Mouse (Mus musculus) right cerebral cortex, adult 2 months (tissue): ENCODE data around the gene Slc25a3.

Experiments
- DNase-seq, 2 experiments: peaks; one replicate each; pipeline ENCODE4 v3.0.0; 2021 to 2022; ENCODE audit warnings: low spot score in 2 of 2

Gene Slc25a3

DNA sequence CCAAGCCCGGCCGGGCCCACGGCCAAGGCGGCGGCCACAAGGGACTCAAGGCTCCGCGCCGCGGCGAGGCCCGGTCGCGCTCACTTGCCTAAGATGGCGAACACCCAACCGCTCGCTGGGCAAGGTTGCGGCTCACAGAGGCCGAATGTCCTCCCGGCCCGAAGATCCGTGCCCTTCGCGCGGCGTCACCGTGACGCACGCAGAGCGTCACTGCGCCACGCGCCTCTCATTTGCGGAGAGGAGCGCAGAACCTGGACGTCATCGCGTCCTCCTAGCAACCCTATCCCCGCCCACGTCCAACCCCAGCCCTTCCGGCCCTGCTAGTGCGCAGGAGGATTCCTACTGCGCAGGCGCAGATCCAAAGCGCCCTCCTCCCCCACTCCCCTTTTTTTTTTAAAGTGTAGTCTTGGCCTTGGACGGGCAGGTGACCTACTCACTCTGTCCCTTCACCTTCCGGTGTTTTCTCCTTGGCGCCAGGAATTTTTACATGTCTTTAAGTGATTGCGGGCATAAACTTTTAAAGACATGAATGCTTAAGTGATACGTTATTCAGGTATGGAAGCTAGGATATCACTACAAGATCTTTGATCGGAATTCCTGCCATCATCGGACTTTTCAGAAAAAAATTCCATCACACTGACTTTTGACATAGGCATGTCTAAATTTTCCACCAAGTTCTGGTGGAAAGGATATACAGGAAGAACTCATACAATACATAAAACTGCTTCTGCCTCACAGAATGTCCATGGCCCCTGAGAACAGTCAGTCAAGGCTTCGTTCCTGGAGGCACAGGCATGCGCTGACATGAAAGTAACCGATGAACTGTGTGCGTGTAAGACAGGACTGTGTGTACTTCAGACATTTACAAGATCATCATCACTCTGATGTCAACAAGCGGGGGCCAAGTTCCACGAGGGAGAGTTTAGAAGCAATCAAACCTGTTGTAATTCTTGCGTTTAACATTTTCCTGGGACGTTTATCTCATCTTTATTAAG lies at the start of gene Slc25a3:
Gene Slc25a3, minus strand, starts transcription at position 232 of the 995 bp plus-strand sequence.
- DNase-seq, result peak; percentile 97

DNA sequence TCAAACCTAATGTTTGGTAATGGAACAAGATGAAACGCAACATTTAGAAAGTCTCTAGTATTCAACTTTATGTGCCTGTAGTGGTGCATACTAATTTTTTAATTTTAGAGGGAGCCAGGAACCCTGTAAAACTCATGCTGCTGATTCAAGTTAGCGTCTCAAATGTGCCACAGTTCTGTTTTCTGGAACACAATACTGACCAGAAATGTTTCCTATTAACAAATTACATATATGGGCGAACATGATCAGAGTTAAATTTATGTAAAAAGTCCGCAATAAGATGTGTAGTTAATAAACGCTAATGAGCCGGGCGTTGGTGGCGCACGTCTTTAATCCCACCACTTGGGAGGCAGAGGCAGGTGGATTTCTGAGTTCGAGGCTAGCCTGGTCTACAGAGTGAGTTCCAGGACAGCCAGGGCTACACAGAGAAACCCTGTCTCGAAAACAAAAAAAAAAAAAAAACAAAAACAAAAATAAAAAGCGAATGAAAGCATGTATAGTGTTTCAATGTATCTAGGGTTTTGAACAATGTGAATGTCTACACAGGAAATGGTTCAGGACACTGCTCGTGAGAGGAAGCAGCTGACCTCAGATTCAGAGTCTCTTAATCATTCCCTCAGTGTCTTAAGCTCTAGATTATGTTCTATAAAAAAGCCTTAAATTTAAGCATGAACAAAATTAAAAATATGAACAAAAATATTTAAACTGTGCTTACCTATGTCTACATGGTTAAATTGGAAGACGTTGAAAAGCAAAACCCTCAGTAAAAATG lies 48.7 kb upstream of the Slc25a3 start:
- DNase-seq, result no peak

- peak; percentile 88 to 95 for DNase-seq
These were observed 47.8 kb upstream of the Slc25a3 start for GRCm38 (mm10) chr10:91171455-91172328.

GRCm38 (mm10) chr10:91171041-91171440 lies 47.2 kb upstream of the Slc25a3 start:
- no peak for DNase-seq

DNA sequence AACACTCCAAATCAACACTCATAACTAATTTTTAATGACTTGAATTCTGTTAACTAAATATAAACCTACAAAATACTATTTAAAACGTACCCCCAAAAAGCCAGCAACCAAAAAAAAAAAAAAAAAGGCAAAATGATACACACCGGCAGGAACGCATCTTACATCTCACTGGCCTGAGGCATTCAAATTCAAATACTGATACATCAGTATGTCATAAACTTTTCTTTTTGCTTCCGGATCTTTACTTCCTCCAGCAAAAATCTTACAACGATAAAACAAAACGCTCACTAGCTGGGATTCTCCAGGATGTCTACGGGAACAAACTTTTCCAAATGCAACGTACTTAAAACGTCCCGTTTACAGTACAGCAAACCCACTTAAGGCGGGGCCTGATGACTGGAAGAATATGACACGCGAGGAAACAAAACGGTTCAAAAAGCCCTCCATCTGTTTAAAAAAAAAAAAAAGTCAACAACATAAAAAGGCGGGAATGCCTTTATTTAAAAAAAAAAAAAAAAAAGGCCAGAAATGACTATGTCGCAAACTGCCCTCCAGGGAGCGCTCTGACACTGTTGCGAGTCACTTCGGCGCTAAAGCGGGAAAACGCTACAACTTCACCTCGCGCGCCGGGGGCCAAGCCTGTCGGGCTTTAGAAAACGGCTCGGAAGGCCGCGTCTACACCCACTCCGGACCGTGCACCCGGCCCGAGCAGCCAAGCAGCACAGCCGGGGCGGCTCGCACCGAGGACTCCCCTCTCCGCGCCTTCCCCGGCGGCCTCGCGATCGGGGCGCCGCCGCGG lies 46.5 kb upstream of the Slc25a3 start:
- DNase-seq, result peak; percentile 84 to 85

- no peak for DNase-seq
These were observed 45.7 kb upstream of the Slc25a3 start for GRCm38 (mm10) chr10:91169414-91170065.

- DNase-seq, result no peak
These were observed 43.5 kb upstream of the Slc25a3 start for GRCm38 (mm10) chr10:91167352-91167751.

- peak; percentile 61 to 67 for DNase-seq
These were observed 43.0 kb upstream of the Slc25a3 start for GRCm38 (mm10) chr10:91166890-91167289.

DNA sequence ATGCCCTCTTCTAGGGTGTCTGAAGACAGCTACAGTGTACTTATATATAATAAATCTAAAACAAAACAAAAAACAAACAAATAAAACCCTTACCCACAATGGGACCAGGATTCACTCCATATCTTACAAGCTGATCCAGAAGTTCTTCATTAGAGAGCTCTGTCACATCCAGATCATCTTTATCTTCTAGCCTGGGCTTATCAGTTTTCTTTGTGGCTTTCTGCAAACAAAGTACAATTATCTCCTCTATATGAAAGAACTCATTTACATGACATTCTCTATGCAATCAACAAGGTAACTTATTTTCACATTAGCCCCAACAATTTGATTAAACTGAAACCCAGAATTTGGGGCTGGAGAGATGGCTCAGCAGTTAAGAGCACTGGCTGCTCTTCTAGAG lies 42.0 kb upstream of the Slc25a3 start:
- DNase-seq, result no peak

- no peak for DNase-seq
These were observed 40.6 kb upstream of the Slc25a3 start for GRCm38 (mm10) chr10:91164491-91164890.

DNA sequence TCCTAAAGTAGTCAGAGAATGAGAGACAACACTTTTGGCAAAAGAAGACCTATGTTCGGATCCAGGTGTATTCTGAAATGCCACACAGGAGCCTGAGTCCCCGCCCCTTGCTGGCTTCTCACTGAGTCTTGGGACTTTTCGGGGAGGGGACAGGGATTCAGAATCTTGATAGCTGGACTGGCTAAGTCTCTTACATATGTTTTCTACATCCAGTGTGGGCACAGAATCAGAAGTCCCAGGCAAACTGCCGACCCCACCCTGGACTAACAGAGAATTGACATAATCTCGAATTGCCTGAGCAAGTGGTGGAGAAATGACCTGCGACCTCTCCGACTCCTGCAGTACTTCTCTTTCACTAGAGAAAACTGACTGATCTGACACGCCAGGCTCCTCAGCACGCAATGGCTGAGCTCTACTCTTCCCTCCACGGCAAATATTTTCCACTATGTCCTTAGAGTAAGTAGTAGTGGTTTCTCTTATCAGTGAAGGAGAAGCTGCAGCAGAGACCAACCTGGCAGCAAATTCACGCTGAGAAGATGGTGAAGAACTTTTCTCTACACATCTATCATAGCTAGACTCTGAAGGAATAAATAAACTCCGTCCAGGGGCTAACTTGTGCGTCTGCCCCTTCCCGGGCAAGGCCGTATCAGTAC lies 38.8 kb upstream of the Slc25a3 start:
- DNase-seq, result no peak

DNA sequence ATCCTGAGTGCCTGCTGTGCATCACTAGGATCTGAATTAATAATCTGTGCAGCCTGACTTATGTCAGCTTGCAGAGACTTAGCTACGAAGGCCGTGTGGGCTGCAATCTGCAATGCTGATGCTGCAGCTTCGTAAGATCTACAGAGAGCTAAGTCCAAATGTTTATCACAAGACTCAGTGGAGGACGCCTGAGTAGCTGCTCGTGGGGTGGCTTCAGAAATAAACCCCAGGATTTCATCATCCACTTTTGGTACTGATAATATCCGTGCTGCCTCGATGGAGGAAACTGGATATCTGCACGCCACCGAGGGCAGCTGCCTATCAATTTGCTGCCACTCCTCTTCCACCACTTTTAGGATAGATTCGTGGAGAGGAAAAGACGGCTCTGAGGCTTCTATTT lies 38.2 kb upstream of the Slc25a3 start:
- DNase-seq, result no peak

- DNase-seq, result no peak
These were observed 37.1 kb upstream of the Slc25a3 start for GRCm38 (mm10) chr10:91161006-91161405.

DNA sequence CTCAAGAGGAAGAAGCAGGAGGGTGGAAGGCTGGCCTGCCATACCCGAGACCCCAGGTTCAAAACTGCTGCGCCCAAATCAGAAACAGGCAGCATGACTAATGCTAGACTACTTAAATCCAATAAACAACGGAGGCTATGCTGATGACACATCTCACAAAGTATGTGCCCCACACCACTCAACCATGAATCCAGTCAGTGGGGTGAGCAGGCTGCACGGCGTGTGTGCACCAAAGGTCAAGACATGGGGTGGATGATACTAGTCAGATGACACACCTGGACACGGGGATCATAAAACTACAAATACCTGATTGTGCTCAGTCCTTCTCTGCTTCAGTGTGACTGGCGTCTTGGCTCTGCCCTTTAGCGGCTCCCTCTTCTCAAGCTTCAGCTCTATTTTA lies 34.6 kb upstream of the Slc25a3 start:
- DNase-seq, result no peak

GRCm38 (mm10) chr10:91156338-91156737 lies 32.5 kb upstream of the Slc25a3 start:
- DNase-seq, result no peak

- DNase-seq, result no peak
These were observed 30.1 kb upstream of the Slc25a3 start for GRCm38 (mm10) chr10:91153894-91154503.

DNA sequence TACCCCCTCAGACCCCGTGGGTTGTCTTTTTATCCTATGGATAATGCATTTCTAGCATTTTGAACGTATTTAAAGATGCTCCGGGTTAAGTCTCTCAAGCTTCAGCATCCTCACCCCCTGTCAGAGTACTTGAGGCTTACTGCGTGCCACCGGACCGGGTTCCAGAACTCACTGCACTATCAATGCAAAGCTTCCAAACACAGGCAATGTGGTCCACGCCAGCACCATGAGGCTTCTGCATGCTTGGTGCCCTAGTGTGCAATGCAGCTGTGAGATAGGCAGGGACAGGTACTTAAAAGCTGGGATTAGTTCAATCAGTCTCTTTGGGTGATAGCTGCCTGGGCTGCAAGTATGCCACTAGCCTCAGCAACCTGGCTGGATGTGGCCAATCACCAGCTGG lies 21.6 kb upstream of the Slc25a3 start:
- DNase-seq, result no peak

DNA sequence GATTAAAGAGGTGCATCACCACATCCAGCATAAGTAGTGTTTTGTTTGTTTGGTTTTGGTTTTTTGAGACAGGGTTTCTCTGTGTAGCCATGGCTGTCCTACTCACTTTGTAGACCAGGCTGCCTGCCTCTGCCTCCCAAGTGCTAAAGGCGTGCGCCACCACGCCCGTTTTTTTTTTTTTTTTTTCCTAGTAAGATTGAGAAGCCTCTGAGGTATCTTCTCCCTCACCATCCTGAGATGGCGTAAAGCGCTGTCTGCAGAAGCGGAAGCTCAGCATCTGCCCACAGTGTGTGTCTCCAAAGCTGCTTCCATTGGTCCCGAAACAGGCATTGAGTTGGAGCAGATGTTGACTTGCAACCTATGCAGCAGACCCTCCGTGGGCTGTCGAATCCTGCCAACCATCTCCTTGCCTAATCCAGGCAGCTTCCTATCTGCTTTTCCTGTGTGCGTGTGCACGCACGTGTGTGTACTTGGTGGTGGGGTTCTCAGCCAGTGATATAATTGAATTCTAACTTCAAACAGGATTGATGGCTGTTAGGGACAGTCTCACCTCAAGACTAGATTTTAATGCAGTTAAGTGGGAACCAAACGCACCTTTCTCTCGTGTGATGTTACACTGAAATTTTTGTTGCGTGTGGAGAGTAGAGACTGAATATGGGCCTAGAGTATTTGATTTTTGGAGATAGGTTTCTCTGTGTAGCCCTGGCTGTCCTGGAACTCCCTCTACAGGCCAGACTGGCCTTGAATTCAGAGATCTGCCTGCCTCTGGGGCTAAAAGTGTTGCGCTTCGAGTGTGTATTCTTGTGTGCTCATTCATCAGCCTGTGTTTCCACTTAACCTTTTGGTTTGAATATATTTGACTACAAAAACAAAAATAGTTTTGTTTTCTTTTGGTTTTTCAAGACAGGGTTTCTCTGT lies 19.7 kb upstream of the Slc25a3 start:
- no peak for DNase-seq
